Mouse (Mus musculus) kidney, postnatal 25 days (tissue): ENCODE data around the gene Cped1.

Experiments used
- DNase-seq, 2 experiments: peaks; one replicate each; pipeline ENCODE4 v3.0.0; 2021; ENCODE audit warnings: mixed read lengths in 2 of 2

Gene Cped1

GRCm38 (mm10) chr6:22178721-22179295 lies 193.1 kb downstream of the Cped1 start:
- DNase-seq = no peak

- peak in 1 of 2 experiments; percentile 34 for DNase-seq
Measured at GRCm38 (mm10) chr6:22180316-22180715, 194.6 kb downstream of the Cped1 start.

GRCm38 (mm10) chr6:22186967-22187366 lies 201.3 kb downstream of the Cped1 start:
- DNase-seq = no peak

GRCm38 (mm10) chr6:22189346-22190335 lies 203.9 kb downstream of the Cped1 start:
- peak in 1 of 2 experiments; percentile 38 for DNase-seq

- no peak for DNase-seq
Measured at GRCm38 (mm10) chr6:22198603-22199002, 212.9 kb downstream of the Cped1 start.

GRCm38 (mm10) chr6:22199473-22199872 lies 213.8 kb downstream of the Cped1 start:
- DNase-seq = no peak

- DNase-seq = no peak
Measured at GRCm38 (mm10) chr6:22200133-22200532, 214.4 kb downstream of the Cped1 start.

GRCm38 (mm10) chr6:22201879-22202278 lies 216.2 kb downstream of the Cped1 start:
- no peak for DNase-seq

GRCm38 (mm10) chr6:22205030-22205750 lies 219.5 kb downstream of the Cped1 start:
- DNase-seq = no peak

GRCm38 (mm10) chr6:22205751-22206121 lies 220.0 kb downstream of the Cped1 start:
- no peak for DNase-seq

- DNase-seq = no peak
Measured at GRCm38 (mm10) chr6:22206179-22206578, 220.5 kb downstream of the Cped1 start.

- DNase-seq = no peak
Measured at GRCm38 (mm10) chr6:22206630-22207293, 221.0 kb downstream of the Cped1 start.

- no peak for DNase-seq
Measured at GRCm38 (mm10) chr6:22212158-22212557, 226.4 kb downstream of the Cped1 start.

- no peak for DNase-seq
Measured at GRCm38 (mm10) chr6:22213187-22213586, 227.5 kb downstream of the Cped1 start.

GRCm38 (mm10) chr6:22213813-22214212 lies 228.1 kb downstream of the Cped1 start:
- DNase-seq = no peak

GRCm38 (mm10) chr6:22214665-22215064 lies 228.9 kb downstream of the Cped1 start:
- DNase-seq = no peak

GRCm38 (mm10) chr6:22216276-22216973 lies 230.7 kb downstream of the Cped1 start:
- no peak for DNase-seq

- DNase-seq = no peak
Measured at GRCm38 (mm10) chr6:22221134-22221533, 235.4 kb downstream of the Cped1 start.

GRCm38 (mm10) chr6:22222087-22222486 lies 236.4 kb downstream of the Cped1 start:
- no peak for DNase-seq

- DNase-seq = no peak
Measured at GRCm38 (mm10) chr6:22222947-22223346, 237.2 kb downstream of the Cped1 start.

GRCm38 (mm10) chr6:22224351-22224750 lies 238.6 kb downstream of the Cped1 start:
- no peak for DNase-seq

GRCm38 (mm10) chr6:22231244-22231643 lies 245.5 kb downstream of the Cped1 start:
- DNase-seq = no peak
